Mouse (Mus musculus) stomach, postnatal 0 days (tissue): ENCODE measurements around the gene Ptger3. TPM values are rescaled to one million over a fixed set of nuclear protein-coding genes. Genes with fewer than 3 reads are reported as not detected.
A peak's percentile ranks its signal among the peaks of the same experiment; 100 is the strongest.

Source experiments
- ATAC-seq: fragments of 200-750 bp; cut with Nextera tagmentation; 2 replicates; pipeline ENCODE4 v1.8.0; 2017; ENCODE audit not compliant: low FRiP score, low TSS enrichment
- DNase-seq: peaks from one replicate; pipeline ENCODE4 v3.0.0-alpha.2; 2016; ENCODE audit warnings: low spot score
- H3K27ac ChIP-seq: fragments of 300-500 bp; sonication (generic); replicated peaks from 2 replicates; pipeline ENCODE4 v1.5.1; 2014; ENCODE audit warnings: mild to moderate bottlenecking, control low read depth
- H3K27me3 ChIP-seq: fragments of 300-500 bp; sonication (generic); 2 replicates; pipeline ENCODE4 v1.6.1; 2014; ENCODE audit warnings: low read length; ENCODE audit not compliant: control insufficient read depth, insufficient read depth
- H3K36me3 ChIP-seq: fragments of 300-500 bp; sonication (generic); 2 replicates; pipeline ENCODE4 v1.6.1; 2014; ENCODE audit warnings: low read length, mixed read lengths; ENCODE audit not compliant: control insufficient read depth, insufficient read depth
- H3K4me1 ChIP-seq: fragments of 300-500 bp; sonication (generic); replicated peaks from 2 replicates; pipeline ENCODE4 v1.6.1; 2014; ENCODE audit warnings: antibody characterized with exemption; ENCODE audit not compliant: control insufficient read depth, insufficient read depth
- H3K4me2 ChIP-seq: fragments of 300-500 bp; sonication (generic); replicated peaks from 2 replicates; pipeline ENCODE4 v1.6.1; 2014; ENCODE audit warnings: low read depth, mild to moderate bottlenecking, control low read depth, moderate library complexity
- H3K4me3 ChIP-seq: fragments of 300-500 bp; sonication (generic); 2 replicates; pipeline ENCODE4 v1.5.1; 2014; ENCODE audit warnings: low read depth, low read length, control low read depth
- H3K9ac ChIP-seq: fragments of 300-500 bp; sonication (generic); 2 replicates; pipeline ENCODE4 v1.6.1; 2014; ENCODE audit warnings: mild to moderate bottlenecking, low read length, control low read depth, mixed read lengths
- H3K9me3 ChIP-seq: fragments of 300-500 bp; sonication (generic); 2 replicates; pipeline ENCODE4 v1.6.1; 2016; ENCODE audit warnings: low read length; ENCODE audit not compliant: control insufficient read depth
- CTCF ChIP-seq: IDR thresholded peaks from 2 replicates; pipeline ENCODE4 v1.5.1; 2016; ENCODE audit warnings: antibody characterized with exemption, low read depth, mild to moderate bottlenecking, moderate library complexity
- EP300 ChIP-seq: optimal IDR thresholded peaks from 2 replicates; pipeline ENCODE3; 2016; ENCODE audit warnings: antibody characterized with exemption
- WGBS: fragments of 180-500 bp; shearing (Covaris S2); extraction: QIAGEN DNeasy Blood & Tissue Kit; methylation state at CpG from one replicate; pipeline ENCODE4 v1.1.7; 2014; 5-methylcytosine and 5-hydroxymethylcytosine counted together
- polyA plus RNA-seq: library from polyadenylated mRNA; unstranded; fragments of >200 nt; fragmentation: Nextera tagmentation; extraction: Ambion mirVana; gene quantifications from 2 replicates; pipeline ENCODE4 v1.2.1, GENCODE M21; 2015

The Ptger3 gene
- polyA plus RNA-seq, 1 experiment from 2014 or later: 17.4 TPM

- WGBS: 64% methylated on average over 7 of the region's 7 CpGs
- Histone ChIP-seq H3K27ac (0 out of 2 replicates have a peak overlapping the region, but pooled peaks have one; percentile 13), H3K9ac (no peak overlapping the region), H3K36me3 (no peaks in the 10 kb centered on the region), H3K9me3 (no peaks in the 10 kb centered on the region), H3K27me3 (no peaks in the 10 kb centered on the region), H3K4me2 (no peak overlapping the region), H3K4me3 (no peak overlapping the region), H3K4me1 (no peaks in the 10 kb centered on the region)
- ATAC-seq (peak; percentile 59), DNase-seq (peak; percentile 20)
- no peak for TF ChIP-seq CTCF
- TF ChIP-seq EP300: no peak
These were observed 31.2 kb downstream of the Ptger3 start for GRCm38 (mm10) chr3:157597837-157598379.

GRCm38 (mm10) chr3:157604684-157605410 lies 38.2 kb downstream of the Ptger3 start:
- no peaks in the 10 kb centered on the region for H3K9me3 ChIP-seq
- WGBS: 50% methylated on average over 6 of the region's 6 CpGs
- no peak overlapping the region for H3K9ac ChIP-seq
- no peak for TF ChIP-seq CTCF
- TF ChIP-seq EP300: no peak
- no peaks in the 10 kb centered on the region for H3K27me3 ChIP-seq
- ATAC-seq (no peak), DNase-seq (no peak)
- H3K4me3 ChIP-seq: no peak overlapping the region
- no peaks in the 10 kb centered on the region for H3K4me1 ChIP-seq
- H3K27ac ChIP-seq: no peak overlapping the region
- no peaks in the 10 kb centered on the region for H3K36me3 ChIP-seq
- no peak overlapping the region for H3K4me2 ChIP-seq

GRCm38 (mm10) chr3:157605411-157605740 lies 38.7 kb downstream of the Ptger3 start:
- Histone ChIP-seq H3K36me3 (no peaks in the 10 kb centered on the region), H3K9ac (no peak overlapping the region), H3K9me3 (no peaks in the 10 kb centered on the region), H3K27ac (no peak overlapping the region), H3K4me3 (no peak overlapping the region), H3K4me2 (no peak overlapping the region), H3K4me1 (no peaks in the 10 kb centered on the region), H3K27me3 (no peaks in the 10 kb centered on the region)
- TF ChIP-seq CTCF (no peak), EP300 (no peak)
- ATAC-seq: no peak
- no peak for DNase-seq

GRCm38 (mm10) chr3:157613542-157613941 lies 46.9 kb downstream of the Ptger3 start:
- Histone ChIP-seq H3K9me3 (no peaks in the 10 kb centered on the region), H3K27me3 (no peaks in the 10 kb centered on the region), H3K4me1 (no peaks in the 10 kb centered on the region), H3K4me3 (no peak overlapping the region), H3K9ac (no peak overlapping the region), H3K27ac (no peak overlapping the region), H3K36me3 (no peaks in the 10 kb centered on the region), H3K4me2 (no peak overlapping the region)
- ATAC-seq (no peak), DNase-seq (no peak)
- 31% methylated on average over 1 of the region's 1 CpGs for WGBS
- TF ChIP-seq CTCF: no peak
- no peak for TF ChIP-seq EP300

GRCm38 (mm10) chr3:157616949-157617348 lies 50.3 kb downstream of the Ptger3 start:
- no peaks in the 10 kb centered on the region for H3K36me3 ChIP-seq
- no peaks in the 10 kb centered on the region for H3K9me3 ChIP-seq
- H3K27ac ChIP-seq: no peak overlapping the region
- H3K4me1 ChIP-seq: no peaks in the 10 kb centered on the region
- no peak for TF ChIP-seq CTCF
- no peak for TF ChIP-seq EP300
- H3K27me3 ChIP-seq: no peaks in the 10 kb centered on the region
- no peak overlapping the region for H3K4me2 ChIP-seq
- H3K4me3 ChIP-seq: no peak overlapping the region
- no peak overlapping the region for H3K9ac ChIP-seq
- ATAC-seq: no peak
- DNase-seq: no peak

GRCm38 (mm10) chr3:157627407-157627806 lies 60.7 kb downstream of the Ptger3 start:
- H3K4me2 ChIP-seq: no peak overlapping the region
- no peaks in the 10 kb centered on the region for H3K27me3 ChIP-seq
- WGBS: 63% methylated on average over 3 of the region's 3 CpGs
- no peak for ATAC-seq
- TF ChIP-seq EP300: no peak
- TF ChIP-seq CTCF: no peak
- no peak overlapping the region for H3K4me3 ChIP-seq
- no peaks in the 10 kb centered on the region for H3K9me3 ChIP-seq
- DNase-seq: no peak
- H3K4me1 ChIP-seq: no peaks in the 10 kb centered on the region
- no peaks in the 10 kb centered on the region for H3K36me3 ChIP-seq
- no peak overlapping the region for H3K27ac ChIP-seq
- no peak overlapping the region for H3K9ac ChIP-seq
